Mouse (Mus musculus) C2C12 (cell line): Measurements from ENCODE around the gene Chrnb1.

Experiments
- CEBPB ChIP-seq: IDR thresholded peaks from one replicate; pipeline ENCODE4 v1.6.1; 2011; ENCODE audit warnings: low read depth, mild to moderate bottlenecking, control low read depth, moderate library complexity
- CTCF ChIP-seq: IDR thresholded peaks from one replicate; pipeline ENCODE4 v1.5.1; 2011; ENCODE audit not compliant: control insufficient read depth, insufficient read depth, insufficient read length
- FOSL1 ChIP-seq: IDR thresholded peaks from one replicate; pipeline ENCODE4 v1.8.0; 2011; ENCODE audit warnings: mild to moderate bottlenecking, low read length; ENCODE audit not compliant: poor library complexity, insufficient read depth, severe bottlenecking
- MAX ChIP-seq: IDR thresholded peaks from one replicate; pipeline ENCODE4 v1.6.1; 2011; ENCODE audit warnings: mild to moderate bottlenecking, control low read depth
- MYOG ChIP-seq: IDR thresholded peaks from one replicate; pipeline ENCODE4 v1.6.1; 2011; ENCODE audit not compliant: control insufficient read depth, insufficient read length; ENCODE audit errors: extremely low read depth
- USF1 ChIP-seq: IDR thresholded peaks from one replicate; pipeline ENCODE4 v1.6.1; 2011; ENCODE audit warnings: low read depth, mild to moderate bottlenecking, control low read depth, moderate library complexity

DNA sequence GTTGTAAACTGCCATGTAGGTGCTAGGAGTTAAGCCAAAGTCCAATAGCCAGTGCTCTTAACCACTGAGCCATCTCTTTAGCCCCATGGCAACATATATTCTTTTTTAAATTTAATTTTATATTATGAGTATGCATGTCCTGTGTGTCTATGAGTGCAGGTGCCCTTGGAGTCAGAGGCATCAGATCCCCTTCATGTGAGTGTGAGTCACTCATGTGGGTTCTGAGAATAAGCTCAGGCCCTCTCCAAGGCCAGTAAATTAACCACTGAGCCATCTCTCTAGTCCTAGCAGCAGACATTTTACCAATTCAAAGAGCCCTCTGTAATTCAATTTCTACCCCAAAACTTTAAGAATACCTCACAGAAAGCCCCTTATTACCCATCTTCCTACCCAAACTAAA, 43.1 kb downstream of the Chrnb1 start:
- TF ChIP-seq CTCF (no peak), FOSL1 (no peak), CEBPB (no peak), MAX (no peak), MYOG (no peak), USF1 (no peak)
